Mouse (Mus musculus) c-Kit-negative CD71-positive TER-119-positive erythroid progenitor cells, embryonic 14.5 days (primary cell): ENCODE measurements around the gene Gcsam.

Experiments
- DNase-seq: peaks from one replicate; pipeline ENCODE4 v3.0.0-alpha.2; 2013; ENCODE audit warnings: low read depth, low spot score

Gene Gcsam

GRCm38 (mm10) chr16:45644380-45644779 lies 34.2 kb downstream of the Gcsam start:
- DNase-seq, result no peak

- DNase-seq, result no peak
These were observed 41.3 kb downstream of the Gcsam start for GRCm38 (mm10) chr16:45651497-45651896.

GRCm38 (mm10) chr16:45653009-45653933 lies 43.1 kb downstream of the Gcsam start:
- DNase-seq, result no peak

GRCm38 (mm10) chr16:45653934-45654332 lies 43.8 kb downstream of the Gcsam start, which contains the start of gene BC016579:
BC016579 (minus strand) TSS chr16:45654068.
- no peak for DNase-seq

- DNase-seq, result no peak
These were observed 44.3 kb downstream of the Gcsam start for GRCm38 (mm10) chr16:45654465-45654864.

- no peak for DNase-seq
These were observed 47.5 kb downstream of the Gcsam start for GRCm38 (mm10) chr16:45657574-45658159.

GRCm38 (mm10) chr16:45658248-45658647 lies 48.1 kb downstream of the Gcsam start:
- no peak for DNase-seq

GRCm38 (mm10) chr16:45659596-45659995 lies 49.4 kb downstream of the Gcsam start:
- no peak for DNase-seq

- DNase-seq, result no peak
These were observed 52.2 kb downstream of the Gcsam start for GRCm38 (mm10) chr16:45662381-45662780.

GRCm38 (mm10) chr16:45666136-45666535 lies 56.0 kb downstream of the Gcsam start:
- no peak for DNase-seq

GRCm38 (mm10) chr16:45668178-45668577 lies 58.0 kb downstream of the Gcsam start:
- no peak for DNase-seq

- DNase-seq, result no peak
These were observed 59.8 kb downstream of the Gcsam start for GRCm38 (mm10) chr16:45670005-45670404.
